Mouse (Mus musculus): ENCODE results near the gene Simc1.

DNA sequence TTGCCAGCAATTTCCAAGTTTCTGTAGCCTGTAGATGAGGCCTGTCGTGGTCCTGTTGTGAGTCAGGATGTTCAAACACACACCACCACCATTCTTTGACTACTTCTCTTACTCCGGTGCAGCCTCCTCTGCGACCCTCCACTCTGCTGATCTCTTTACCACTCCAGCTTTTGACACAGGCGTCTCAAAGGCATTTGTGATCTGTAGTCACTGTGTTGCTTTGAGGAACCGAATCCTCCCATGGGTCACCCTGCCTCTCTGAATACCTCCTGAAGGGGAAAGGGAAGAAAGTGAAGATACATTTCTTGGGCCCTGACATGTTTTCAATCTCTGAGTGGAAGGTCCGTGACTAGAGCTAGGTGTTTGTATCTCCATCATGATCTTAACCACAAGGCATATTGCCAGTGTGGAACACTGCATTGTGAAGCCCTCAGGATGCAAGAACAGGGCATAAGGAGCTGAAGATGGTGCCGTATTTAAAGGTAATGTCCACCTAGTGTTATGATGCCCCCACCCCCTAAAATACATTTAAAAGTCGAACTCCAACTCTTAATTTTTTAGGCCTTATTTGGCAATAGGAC, 88.3 kb downstream of the Simc1 start:
- TF ChIP-seq CTCF (IDR thresholded peaks at IDR 0.05; ENCODE audit: control insufficient read depth, insufficient read depth, low read length) (no peak), POLR2A (IDR thresholded peaks at IDR 0.05; ENCODE audit: borderline replicate concordance, control insufficient read depth, low read depth, low read length) (no peak)

All from bone marrow, adult 2 months (tissue).